Mouse (Mus musculus): ENCODE measurements at regions not wholly inside any gene's neighbourhood (a gene's known extent, or its start where the extent isn't known, plus 50 kb on each side); places are given as distances from the start of the nearest gene placed in this dataset.
"Not testable (repeated sequence)": the region's sequence is repeated elsewhere in the genome, so short reads cannot be mapped to it uniquely, and the experiment has no call there.

DNA sequence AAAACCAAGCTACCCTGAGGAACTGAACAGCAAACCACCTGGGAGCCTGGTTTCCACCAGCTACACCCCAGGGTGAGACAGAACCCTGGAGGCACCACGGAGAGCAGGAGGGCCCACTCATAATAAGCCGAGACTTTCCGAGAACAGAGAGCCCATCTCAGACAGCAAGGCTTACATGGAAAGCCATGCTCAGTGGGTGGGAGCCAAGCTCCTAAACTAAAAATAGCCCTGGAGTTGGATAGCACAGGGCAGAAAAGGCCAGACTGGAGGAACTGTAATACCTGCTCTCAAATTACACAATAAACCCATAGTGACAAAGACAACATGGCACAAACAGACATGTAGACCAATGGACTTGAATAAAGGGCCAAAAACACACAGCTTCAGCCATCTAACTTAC lies 69.9 kb downstream of the Fbxo4 start:
- DNase-seq (ENCODE audit: low read depth, low spot score) = no peak

DNA sequence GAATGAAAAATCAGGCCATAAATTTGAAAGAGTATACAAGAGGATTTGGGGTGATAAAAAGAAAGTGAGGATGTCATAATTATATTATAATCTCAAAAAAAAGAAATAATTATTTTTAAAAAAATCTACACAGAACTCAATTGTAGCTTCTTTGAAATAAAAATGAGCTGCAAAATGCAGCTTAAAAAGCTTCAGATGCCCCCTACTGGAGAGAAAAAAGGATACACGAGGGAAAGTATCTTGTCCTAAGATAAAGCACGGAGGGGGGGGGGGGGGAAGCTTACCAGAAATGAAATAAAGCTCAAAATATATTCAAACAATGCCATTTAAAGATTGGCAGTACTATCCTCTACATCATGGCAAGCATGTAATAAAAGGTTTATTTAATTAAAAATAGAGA lies 70.7 kb downstream of the Fbxo4 start:
- DNase-seq (ENCODE audit: low read depth, low spot score) = peak; percentile 10

DNA sequence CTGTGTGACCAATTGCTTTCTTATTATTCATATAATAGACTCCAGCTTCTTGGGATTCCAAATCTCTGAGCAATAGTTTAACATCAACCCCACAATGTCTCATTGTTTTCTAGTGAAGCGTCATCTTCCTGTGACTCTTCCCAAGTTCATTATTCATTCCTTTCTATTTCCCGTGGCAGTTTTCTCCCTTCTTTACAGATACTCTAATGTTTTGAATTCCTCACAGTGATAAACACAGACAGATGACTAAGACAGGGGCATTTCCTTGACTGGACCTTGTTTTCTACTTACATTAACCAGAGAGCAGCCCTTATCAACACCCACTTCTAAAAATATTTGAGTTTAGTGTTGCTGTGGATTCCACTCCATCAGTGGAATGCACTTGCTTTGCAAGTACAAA lies 73.8 kb downstream of the Fbxo4 start:
- DNase-seq (ENCODE audit: low read depth, low spot score) = no peak

DNA sequence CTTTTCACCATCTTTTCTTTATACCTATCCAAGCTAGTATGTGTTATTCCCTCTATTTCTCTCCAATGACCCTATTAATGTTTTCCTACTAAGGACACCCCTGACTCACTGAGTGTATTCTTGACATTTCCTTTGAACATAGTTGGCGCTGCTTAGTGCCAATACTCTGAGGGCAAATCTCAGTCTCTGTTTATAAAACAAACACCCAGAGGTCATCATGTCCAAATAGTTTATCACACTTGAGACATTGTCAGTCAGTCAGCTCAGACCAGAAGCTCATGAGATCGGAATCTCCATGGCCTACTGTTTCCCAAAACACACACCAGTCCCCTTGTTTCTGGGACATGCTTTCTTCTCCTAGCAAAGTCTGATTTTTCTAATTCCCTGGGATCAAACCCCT lies 100.9 kb downstream of the Fbxo4 start:
- DNase-seq (ENCODE audit: low read depth, low spot score) = no peak

DNA sequence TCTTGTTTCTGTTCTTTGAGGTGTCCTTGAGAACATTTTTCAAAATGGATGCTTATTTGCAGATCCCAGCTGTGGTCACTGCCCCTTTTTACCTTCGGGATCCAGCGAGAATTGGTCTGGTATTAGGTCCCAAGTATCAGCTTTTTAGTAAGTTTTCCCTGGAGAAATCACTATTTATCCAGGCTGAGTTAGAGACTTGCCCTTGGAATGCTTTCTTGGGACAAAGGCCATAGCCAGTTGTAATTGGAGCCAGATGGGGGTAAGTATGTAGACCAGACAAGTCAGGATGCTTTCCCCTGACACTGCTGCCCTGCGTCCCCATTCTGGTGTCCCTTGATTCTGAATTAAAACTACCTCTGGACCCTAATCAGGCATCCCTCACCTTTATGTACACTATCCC lies 101.9 kb downstream of the Fbxo4 start:
- no peak for DNase-seq (ENCODE audit: low read depth, low spot score)

DNA sequence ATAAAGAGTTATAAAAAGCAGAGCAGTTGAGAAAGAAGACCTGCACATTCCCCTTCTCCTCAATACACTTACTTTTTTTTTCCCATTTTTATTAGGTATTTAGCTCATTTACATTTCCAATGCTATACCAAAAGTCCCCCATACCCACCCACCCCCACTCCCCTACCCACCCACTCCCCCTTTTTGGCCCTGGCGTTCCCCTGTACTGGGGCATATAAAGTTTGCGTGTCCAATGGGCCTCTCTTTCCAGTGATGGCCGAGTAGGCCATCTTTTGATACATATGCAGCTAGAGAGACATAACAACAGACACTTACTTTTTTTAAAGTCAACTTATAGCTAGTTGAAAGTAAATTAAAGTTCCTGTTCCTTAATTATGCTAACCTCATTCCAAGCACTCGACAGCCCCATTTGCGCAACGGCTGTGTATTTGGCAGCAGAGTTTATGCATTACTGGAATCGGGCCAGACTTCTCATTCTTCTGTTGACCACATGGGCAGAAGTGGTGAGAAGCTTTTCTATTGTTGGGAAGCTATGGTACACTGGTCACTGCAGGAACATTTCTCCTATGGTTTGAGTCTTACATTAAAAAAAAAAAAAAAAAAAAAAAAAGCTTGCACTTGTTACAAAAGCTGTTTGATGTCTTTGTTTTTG lies 104.0 kb downstream of the Fbxo4 start:
- DNase-seq (ENCODE audit: low read depth, low spot score) = peak; percentile 1

DNA sequence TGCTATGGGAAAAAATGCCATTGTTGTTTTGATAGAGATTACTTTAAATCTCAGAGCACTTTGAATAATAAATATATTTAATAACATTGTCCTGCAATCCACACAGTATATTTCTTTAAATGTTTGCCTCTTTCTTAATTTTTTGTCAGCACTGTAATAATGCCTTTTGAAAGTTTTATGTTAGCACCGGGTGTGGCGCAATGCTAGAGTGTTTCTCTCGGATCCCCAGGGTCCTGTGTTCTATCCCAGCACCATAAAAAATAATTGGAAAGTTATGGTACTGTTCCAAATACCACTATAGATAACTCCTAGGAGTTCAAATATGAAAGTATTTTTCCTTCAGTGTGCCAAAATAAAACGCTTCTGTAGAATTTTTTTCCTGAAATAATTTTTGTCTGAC lies 147.6 kb downstream of the Fbxo4 start:
- no peak for DNase-seq (ENCODE audit: low read depth, low spot score)

DNA sequence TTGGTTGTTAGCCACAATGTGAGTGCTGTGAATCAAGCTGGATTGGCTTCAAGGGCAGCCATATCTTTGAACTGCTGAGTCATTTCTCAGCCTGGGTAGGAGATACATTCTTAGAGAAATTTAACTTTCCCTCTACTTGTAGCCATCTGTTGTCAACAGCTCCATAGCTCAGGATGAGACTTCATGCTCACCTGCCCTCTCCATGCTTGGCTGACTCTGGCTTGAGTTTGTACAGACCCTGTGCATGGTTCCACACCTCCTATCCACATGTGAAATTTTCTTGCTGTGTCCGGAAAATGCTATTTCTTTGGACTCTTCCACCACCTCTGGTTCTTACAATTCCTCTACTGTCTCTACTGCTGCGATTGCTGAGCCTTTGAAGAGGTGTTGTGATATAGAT lies 173.9 kb downstream of the Fbxo4 start:
- DNase-seq (ENCODE audit: low read depth, low spot score) = no peak

DNA sequence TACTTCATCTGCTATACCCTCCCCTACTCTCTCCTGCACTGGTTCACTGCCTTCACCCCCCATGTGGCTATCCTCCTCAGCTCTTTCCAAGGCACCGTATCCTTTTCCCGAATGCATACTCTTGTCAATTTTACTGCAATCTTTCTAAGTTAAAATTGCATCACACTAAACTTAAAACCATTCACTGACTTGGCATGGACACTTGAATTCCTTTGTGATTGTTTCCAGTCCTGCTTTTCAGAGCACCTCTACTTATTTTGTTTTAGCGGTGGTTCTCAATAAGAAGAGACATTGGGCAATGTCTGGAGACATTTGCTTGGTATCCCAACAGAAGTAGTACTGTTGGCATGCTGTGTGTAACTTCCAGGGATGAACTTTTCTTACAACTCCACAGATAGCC lies 192.6 kb upstream of the Ghr start:
- DNase-seq (ENCODE audit: low read depth, low spot score) = no peak

DNA sequence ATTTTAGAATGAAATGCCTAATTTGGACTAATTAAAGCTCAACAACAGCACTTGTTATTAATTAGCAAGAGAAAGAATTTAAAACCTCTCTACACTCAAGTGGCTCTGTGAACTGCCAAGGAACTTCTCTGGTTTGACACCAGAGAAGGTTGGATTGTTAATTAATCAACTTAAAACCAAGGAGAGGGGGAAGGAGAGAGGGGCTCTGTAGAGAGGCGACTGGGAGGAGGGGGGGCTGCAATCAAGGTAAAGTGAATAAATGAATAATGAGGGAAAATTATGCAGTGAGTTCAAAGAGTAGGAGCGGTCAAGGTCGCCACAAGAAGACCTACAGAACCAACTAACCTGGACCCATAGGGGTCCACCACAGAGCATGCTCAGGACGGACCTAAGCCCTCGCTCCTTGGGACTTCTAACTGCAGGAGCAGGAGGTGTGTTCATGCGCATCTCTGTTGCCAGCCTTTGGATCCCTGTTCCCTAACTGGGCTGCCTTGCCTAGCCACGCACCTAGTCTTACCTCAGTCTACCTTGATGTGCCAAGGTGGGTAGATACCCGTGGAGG lies 189.0 kb upstream of the Ghr start:
- no peak for DNase-seq (ENCODE audit: low read depth, low spot score)

DNA sequence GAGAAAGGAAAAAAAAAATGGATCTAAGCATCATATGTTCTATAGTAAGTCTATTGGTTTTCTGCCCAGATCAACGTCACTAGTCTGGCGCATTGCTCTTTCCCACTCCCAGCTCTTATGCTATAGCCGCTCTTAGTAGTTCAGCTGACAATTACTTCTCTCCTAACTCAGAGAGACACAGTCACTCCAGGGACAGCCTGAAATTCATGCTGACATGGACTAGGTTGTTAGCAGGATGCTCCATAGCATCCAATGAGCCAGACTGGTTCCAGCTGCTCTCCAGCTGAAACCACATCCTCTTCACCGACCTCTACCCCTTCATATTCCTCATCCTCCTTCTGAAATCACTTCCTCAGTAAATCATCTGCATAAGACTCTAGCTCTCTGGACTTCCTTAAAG lies 187.0 kb upstream of the Ghr start:
- peak; percentile 12 for DNase-seq (ENCODE audit: low read depth, low spot score)

DNA sequence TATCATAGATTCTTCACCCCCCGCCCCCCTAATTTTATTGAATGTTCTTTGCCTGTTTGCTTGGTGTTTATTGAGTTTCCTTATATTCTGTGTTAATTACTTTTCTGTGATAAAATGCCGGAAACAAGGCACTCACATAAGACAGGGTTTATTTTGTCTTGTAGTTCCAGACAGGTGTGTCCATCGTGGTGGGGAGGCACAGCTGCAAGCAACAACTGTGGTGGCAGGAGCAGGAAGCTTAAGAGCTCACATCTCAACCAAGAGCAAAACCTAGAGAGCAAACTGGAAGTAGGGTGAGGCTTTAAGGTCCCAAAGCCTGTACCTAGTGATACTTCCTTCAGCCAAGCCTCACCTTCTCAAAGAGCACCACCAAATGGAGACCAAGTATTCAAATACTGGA lies 181.4 kb upstream of the Ghr start:
- no peak for DNase-seq (ENCODE audit: low read depth, low spot score)

DNA sequence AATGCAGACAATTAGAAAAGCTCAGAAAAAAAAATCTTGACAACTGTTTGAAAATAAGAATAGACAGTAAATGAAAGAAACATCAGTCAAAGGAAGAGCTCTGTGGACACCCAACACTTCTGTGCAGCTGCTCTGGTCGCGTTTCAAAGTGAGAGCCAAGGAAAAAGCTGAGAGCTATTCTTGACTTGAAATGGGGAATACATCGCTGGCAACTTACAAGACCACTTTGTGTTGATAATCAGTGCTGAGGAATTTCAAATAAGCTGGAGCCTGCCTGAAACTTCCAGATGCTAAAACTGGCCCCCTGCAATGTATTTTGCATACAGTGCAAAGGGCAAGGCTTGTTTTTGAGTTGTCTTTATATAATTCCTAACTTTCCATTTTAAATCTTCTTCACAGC lies 177.1 kb upstream of the Ghr start:
- DNase-seq (ENCODE audit: low read depth, low spot score) = no peak

DNA sequence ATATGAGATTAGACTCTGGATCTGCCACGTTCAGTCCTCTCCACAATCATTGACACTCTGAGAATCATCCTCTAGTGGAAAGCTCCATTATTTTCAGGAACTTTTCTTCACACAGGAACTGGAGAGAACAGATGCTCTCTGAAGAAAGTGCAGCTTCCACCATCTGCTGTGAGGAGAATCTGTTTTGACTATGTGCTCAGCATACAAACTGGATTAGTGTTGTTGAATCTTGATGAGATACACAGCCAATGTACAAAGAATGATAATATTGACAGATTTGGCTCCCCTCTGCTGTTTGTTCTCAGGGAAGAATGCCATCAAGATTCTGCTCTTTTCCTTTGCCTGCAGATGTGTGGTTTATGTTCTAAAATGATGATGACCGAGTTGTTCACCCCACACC lies 172.3 kb upstream of the Ghr start:
- DNase-seq (ENCODE audit: low read depth, low spot score) = peak; percentile 72

DNA sequence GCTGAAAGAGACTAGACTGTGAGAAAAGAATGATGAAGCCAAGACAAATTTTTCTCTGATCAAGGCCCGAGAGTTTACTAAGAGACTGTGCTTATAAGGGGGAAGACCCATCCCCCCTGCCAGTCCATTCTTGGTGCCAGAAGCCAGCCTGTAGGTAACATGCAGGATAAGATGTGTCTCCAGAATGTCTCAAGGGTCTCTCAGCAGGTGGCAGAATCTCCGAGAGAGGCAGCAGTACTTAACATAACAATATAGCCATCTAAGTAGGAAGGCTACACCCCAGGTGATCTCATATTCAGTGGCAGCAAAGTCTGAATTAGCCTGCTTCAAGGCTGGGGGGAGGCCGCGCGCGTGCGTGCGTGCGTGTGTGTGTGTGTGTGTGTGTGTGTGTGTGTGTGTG lies 164.8 kb upstream of the Ghr start:
- DNase-seq (ENCODE audit: low read depth, low spot score) = not testable (repeated sequence)

DNA sequence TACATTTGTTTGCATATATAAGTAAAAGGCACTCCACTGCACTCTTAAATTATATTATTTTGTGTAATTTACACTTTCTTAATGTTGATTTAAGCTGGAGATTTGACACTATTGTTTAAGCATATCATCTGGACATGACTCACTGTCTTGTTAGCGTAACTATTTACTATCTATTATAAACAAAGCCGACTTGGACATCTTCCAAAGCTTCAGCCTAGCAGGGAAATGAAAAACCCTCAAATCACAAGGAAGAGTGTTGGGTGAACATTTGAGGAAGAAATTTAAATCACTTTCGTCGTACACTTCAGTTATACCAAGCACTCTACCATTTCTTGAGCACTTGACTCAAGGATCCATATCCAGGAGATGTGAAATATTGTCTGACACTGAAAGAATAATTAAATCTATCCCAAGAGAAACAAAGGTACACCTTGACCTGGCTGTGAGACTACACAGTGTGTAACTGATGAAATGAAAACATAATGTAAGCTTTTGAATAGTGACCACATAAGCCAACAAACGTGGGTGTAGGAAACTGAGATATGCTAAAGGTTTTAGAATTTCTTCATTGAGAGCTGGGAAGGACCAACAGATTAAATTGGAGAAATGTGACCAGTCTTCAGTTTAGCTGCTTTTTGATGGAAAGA lies 160.0 kb upstream of the Ghr start:
- DNase-seq (ENCODE audit: low read depth, low spot score) = no peak

DNA sequence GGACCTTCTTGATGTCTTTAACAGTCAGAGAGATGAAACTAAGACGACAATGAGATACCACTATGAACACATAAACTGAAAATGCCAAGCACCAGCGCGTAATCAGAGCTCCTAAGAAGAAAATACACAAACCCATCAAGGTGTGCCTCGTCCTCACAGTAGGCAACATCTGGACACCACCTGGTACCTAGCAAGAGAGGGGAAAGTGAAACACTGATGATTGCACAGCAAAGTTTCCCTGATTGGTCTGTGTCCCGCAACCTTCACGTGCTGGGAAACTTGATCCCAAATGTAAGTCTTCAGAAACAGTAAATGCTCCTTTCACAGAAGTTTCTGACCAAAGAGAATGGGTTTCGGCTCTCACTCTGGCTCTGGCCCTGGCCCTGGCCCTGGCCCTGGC lies 158.9 kb upstream of the Ghr start:
- DNase-seq (ENCODE audit: low read depth, low spot score) = no peak

DNA sequence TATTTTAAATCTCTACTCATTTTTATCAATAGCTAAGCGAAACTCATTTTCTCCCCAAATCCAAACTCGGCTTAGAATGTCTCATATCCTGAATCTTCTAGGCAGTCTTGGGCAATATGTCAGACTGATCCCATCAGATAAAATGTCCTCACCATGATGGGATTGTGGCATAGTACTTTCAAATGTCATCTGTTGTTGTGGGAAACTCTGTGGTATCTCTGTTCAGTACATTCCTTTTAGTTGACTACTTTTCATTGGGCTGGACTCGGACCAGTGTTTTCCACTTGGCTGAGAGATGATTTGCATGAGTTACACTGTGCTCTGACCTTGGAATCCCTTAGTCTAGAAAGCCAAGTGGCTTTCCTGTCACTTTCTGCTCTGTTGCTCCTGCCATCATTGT lies 141.9 kb upstream of the Ghr start:
- no peak for DNase-seq (ENCODE audit: low read depth, low spot score)

DNA sequence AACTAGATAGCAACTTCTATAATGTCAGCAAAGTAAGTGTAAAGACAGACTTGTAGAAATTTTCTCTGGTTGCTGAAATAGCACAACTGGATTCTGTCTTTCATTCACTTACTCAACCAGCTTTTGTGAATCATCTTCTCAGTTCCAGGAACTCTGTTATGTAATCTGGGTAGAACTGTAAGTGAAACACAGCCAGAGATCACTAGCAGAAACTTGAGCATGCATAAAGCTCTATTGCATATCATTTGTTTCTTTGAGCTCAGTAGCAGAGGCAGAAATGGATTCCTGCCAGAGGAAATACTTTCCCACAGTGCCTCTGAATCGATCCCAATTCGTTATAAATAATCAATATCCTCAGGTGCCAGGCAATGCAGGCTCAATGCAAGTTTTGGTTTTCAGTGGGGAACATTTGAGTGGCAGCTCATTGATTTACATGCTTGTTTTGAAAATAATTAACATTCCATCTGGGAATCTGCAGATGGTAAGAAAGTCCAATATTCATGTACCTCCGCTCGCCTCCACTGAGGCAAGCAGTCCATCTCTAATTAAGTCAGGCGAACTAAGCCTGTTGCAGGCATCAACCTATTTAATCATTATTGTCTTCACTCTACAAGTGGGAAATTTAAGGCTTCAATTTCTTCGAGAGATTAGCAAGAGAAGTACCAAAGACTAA lies 137.5 kb upstream of the Ghr start:
- DNase-seq (ENCODE audit: low read depth, low spot score) = peak; percentile 13

DNA sequence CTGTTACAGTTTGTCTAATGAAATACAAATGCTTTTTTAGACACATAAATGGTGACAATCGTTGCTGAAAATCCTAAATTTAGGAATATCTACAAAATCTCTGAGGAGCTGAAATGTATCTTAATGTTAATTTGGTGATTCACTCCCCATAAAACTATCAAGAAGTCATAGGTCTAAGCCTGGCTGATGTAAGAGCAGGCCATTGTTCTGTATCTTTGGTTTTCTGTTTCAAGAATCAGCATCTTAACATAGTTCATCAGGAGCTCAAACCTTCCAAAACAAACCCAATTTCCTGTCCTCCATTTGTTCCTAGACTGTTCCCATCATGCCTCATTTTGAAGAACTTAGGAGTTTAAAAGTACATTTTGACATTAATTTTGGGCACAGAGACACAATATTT lies 128.5 kb upstream of the Ghr start:
- no peak for DNase-seq (ENCODE audit: low read depth, low spot score)

DNA sequence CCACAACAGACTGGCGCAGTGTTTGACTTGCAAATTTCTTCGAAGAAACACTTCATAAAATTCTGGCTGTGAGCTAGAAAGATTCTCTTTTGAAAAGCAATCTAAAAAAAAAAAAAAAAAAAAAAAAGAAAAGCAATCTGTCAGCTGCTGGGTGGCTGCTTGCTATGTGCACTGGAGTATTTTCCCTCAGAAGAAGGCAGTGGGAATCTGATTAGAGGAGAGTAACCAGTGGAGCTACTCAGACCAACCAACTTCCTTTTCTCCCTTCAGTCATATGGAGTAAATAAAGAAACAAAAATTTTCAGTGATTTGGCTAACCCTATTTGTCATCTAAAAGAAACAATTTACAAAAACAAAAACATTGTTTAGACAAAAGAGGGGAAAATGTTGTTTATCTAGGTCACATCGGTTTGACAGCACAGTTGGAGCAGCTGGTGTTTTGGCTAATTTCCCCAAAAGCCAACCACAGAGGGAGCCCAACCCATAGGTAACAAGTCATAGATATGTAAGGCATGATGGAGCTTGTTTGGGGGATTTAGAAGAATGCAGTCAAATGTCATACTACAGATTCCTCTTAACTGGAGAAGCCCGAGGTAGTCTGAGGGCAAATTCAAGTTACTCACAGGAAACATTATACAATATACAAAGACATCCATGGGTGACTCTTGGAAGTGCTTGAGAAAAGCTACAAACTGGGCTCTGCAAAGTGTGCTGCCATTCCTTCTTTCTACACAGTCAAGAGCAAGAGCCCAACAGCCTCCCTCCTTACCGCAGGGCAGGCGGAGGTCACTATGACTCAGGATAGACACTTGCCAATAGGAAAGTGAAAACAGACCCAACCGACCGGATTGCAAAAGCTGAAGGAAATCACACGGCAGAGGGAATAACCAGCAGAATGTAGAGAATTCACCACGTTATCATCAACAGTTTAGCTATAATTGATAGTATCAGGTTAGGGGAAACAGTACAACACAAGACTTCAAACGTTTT lies 124.1 kb upstream of the Ghr start:
- DNase-seq (ENCODE audit: low read depth, low spot score) = peak; percentile 6

Data from telencephalon, adult 2 months (tissue).